Mouse (Mus musculus): ENCODE measurements around the gene Map1b.
A peak's percentile ranks its signal among the peaks of the same experiment; 100 is the strongest.

The Map1b gene

DNA sequence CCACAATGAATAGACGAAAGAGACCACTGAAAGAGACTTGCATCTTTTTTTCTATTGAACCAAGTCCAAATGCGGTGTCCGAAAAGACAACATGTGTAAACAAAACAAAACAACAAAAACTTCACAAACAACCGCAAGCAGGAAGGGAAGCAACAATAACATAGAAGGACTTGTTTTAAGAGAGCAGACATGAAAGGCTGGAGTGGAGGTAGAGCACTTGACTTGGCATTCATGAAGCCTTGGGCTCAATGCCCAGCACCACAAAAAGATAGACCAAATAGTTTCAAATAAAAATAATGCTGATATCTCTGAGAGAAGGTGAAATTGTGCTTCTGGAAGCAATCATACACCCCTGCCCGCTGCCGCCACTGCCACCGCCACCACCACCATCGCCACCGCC is 30.5 kb downstream of the Map1b start:
- no peak for DNase-seq

DNA sequence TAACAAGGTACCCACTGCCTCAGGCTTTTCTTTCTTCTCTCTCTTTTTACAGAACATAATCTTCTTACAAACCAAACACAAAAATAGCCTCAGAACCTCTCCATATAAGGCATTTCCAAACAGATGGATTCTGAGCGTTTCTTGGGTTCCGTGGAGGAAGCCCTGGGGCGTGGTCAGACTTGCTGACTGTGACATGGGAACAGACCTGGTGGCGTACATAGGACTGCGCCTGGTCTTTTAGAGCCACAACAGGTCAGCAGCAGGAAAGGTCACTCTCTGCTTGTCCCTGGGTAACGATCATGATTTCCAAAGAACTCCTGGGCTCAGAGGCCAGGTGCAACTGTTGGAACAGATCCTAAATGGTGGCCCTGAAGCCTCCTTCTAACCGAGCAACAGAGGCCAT is 31.0 kb downstream of the Map1b start:
- DNase-seq, result no peak

DNA sequence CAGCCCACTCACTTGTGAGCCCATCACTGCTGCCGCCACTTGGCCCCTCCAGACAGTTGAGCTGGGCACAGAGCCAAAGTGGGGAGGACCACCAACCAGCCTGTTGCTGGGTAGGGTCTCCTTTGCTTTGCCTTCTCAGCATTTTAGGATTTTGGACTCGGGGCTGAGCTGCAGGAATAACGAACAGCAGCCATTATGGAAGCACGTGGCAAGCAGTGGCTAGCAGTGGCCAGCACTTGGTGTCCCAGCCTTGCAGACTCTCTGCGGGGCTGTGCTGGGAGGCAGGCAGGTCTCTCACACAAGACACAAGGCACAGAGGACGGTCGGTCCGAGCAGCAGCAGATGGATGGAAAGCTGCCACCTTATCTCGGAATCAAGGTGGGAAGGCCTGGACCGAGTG is 31.4 kb downstream of the Map1b start:
- DNase-seq, result no peak

DNA sequence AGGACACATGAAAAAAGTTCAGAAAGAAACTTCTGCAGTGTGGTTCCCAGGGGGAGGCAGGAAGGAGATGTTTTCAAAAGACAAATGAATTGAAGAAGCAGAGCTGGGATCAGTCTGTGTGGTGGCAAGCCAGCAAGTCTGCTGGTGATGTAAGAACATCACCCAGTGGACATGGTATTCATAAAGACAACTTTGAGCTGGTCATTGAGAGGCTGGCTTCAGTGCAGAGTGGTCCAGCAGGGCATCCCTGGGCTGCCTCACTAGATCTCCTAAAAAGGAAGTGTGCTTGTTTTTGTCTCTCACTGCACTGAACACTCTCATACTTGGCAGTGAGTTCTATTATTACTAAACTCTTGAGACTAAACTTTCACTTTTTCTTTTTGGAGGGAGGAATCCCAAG is 32.9 kb downstream of the Map1b start:
- DNase-seq, result no peak

DNA sequence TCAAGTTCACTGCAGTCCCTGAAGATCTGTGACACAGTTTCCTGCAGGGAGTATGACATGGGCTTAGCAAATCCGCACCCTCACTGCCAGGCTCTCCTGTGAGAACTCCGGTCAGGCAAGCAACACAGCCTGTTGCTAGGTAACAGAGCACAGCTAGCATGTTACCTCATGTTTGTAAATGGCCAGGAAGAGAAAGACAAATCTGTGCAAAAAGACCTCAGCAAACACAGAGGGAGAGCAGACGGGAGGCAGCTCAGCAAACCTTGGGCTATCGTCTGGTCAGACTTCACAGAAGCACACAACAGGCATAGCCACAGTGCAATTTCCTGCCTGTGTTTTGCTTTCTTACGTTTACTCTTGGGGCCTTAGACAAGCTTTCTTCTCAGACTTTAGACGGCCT is 40.9 kb downstream of the Map1b start:
- DNase-seq, result peak; percentile 21 to 54

DNA sequence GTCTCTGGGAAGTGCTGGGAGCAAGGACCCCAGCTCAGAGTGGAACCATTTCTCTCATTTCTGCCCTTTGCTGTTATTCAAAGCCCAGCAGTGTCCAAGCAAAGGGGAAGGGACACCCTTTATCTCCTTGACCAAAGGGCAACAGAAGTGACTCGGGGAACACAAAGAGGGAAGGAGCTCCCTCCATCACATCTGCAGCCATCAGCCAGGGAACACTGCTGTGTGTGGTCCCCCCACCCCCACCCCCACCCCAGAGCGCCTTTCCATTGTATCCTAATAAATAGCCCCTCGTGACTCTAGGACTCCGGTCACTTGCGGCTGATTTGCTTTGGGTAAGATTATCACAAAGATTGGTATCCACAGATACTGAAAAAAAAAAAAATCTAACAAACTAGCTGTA is 41.3 kb downstream of the Map1b start:
- no peak for DNase-seq

DNA sequence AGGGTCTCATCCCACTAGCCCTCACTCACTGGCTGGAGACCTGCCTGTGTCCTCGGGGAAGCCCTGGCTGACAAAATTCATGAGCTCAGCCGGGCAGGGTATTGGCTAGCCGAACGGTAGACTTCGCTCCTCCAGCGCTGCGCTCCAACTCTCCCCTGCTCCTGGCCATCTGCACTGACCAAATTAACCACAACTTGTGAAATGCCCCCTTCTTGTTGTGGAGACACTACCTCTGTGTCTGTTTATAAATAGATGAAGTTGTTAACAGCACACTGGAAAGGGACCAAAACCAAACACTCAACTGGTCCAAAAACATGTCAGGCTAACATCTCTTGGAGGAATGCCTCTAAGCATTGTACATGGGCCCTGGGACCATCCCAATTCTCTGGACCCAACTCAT is 42.2 kb downstream of the Map1b start:
- no peak for DNase-seq

DNA sequence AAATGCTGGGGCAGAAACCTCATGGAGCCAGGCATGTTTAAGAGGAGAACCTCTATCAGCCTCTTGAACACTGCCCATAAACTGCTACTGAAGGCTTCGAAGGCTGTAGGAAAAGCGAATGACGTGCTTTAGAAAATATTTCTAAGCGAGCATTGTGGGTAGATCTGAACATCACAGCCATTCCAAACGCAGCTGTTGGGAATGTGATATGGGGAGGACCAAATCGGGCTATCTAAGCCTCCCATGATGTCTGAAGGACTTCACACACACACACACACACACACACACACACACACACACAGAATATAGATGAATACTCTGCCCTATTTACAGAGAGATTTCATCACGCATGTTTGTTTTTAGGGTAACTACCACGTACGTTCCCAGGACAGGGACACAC is 44.3 kb downstream of the Map1b start:
- no peak for DNase-seq

DNA sequence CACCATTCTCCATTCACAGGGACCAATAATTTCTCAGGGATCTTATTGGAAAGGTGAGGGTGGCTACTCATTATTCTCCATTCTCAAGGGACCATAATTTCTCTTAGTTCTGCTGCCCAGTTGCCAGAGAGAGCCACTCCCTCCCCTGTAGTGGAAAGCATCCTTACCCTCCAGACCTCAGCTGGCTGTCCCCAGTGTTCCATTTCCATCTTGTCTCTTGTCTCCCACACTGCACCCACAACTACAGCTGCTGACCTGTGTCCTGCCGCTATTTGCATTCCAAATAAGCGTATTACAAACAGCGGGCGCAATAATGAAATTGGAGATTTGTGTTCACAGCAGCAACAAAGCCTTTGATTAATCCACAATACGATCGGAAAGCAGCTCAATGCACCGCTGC is 46.3 kb downstream of the Map1b start:
- DNase-seq, result no peak

DNA sequence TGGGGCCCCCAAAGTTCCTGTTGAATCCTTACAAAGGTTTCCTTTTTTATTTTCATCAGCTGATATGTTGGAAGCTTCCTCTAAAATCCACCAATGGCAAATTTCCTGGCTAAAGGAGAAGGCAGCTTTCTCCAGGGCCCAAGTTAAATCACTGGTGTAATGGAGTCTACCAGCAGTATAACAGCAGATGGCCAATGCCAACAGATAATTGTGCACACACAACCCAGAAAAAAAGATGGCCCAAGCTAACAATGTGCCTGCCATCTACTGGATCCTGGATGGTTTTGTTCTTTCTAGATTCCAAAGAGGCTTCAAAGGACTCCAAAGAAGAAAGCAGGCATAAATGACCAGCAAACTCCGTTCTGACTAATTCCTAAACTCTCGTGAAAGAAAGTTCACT is 48.1 kb downstream of the Map1b start:
- no peak for DNase-seq

DNA sequence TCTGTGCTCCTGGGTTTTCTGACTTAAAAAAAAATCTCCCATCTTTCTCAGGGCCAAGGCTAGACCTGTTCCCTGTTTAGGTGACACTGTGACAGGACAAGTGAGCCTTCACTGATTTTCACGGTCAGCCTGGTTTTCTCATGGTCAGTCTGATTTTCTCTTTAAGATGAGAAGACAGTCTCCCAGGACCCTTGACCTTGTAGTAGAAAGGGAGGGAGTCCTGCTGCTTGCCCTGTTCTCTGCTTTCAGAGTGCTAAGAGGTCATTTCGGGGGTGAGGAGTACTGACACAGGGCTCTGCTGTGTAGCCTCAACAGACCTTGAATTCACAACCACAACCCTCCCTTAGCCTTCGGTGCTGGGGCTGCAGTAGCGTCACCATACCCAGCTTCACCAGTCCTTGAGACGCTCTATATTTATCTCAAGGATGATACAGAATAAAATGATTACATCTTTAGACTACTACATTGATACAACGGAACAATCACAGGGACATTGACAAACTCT is 49.5 kb downstream of the Map1b start:
- DNase-seq, result no peak

DNA sequence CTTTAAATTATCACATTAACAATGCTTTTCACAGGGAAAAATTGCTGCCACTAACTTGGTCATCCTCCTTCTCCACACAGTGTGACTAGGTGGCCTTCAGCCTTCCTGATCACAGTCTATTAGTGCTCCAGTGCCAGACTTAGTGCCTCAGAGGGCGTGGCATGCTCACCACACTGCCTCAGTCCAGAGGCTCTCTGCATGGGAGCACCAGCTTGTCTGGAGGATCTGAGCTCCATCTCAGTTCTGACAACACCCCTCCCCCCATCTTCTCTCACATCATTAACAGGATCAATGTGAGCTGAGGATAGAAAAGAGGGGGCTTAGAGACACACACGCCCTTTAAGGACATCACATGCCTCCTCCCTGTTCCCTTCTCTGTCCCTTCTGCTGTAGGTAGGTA is 50.3 kb downstream of the Map1b start:
- no peak for DNase-seq

DNA sequence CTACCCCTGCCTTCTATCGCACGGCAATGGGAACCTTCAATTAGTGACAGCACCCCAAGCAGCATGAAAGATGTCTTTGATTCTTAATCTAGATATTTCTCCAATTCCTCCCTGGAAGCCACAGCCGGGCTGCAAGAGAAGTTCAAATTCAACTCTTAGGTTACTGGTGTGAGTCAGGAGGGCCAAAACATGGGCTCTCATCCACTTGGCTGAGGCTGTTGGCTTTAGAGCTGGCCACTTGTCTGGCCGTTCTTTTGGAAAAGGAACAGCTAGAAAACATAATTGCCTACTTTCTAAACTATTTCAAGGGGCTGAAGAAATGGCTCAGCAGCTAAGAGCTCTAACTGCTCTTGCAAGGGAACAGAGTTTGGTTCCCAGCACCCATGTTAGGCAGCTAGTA is 51.8 kb downstream of the Map1b start:
- no peak for DNase-seq

DNA sequence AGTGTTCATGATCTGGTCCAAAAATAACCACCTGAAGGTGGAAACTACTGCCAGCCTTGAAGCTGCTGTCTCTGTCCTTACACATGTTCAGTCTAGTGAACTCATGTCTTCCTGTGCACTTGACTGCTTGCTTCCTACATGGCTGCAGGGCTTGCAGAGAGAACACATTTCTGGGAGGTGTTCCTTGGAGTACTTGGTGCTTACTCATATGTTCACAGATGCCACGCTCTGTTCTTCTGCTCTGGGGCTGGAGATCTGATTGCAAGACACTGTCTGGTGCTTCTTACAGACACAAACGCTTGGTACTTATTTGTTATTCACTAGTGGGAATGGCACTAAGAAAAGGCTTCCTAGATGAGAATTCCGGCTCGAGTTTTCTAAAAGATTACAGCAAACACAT is 54.5 kb downstream of the Map1b start:
- DNase-seq, result no peak

DNA sequence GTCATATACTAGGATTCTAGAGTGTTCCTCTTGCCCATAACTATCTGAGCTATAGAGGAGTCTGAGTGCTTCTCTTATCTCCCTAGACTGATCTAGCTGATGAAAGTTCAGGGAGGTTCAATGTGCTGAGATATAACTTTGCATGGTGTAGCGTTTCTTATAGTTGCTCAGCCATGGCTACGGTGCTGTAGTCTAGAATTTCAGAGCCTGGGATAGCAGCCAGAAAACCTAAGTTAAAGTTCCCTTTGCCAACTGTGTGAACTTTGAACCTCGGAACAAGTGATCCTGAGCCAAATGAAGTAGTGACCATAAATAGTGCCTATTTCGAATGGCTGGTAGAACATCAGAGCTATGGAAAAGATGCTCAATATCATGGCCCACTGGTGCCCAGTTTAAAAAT is 56.7 kb downstream of the Map1b start:
- no peak for DNase-seq

DNA sequence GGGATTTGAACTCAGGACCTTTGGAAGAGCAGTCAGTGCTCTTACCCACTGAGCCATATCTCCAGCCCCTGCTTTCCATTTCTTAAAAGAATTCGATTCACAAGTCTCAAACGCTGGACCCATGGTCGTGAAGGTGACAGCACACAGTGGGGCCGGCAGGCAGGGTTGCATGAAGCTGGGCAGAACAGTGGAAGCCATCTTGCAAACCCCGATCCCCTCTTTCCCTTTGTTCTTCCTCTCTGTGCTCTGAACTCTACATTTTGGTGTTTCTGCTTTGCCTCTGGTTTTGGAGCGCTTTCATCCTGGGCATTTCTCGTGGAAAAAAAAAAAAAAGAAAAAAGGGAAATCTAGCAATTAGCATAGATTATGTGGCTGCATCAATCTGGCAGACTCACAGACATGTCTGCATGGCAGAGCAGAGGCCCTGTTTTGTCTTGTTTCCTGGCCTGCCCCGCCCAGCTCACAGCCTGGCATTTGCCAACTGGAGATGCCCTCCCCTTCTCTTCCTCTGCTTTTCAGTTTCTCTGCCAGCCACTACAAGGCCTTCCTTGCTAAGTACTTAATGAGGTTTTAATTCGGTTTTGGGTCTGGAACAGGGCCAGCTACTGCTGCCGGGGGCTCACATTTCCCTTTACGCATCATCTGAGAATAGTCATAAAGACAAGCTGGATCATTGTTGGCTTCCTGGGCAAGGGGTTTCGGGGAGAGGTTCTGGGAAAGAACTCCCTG is 57.5 kb downstream of the Map1b start:
- peak in 1 of 2 experiments; percentile 12 for DNase-seq

DNA sequence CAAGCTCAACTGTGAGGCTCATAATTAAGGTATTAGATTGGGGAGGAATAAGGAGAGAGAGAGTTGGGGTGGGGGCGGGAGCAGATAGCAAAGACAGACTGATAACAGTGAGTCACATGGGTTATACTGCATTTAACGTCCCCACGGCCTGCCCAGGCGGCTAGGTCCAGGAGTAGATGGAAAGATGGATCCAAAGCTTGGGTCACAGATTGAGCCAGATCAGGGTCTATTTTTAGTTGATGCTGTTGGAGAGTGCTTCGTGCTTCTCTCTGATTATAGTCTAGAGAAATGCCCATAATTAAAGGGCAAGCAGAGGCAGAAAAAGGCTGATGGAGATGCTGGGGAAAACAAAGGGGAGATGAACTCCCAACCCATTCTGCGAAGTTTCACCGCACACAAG is 61.4 kb downstream of the Map1b start:
- DNase-seq, result no peak

DNA sequence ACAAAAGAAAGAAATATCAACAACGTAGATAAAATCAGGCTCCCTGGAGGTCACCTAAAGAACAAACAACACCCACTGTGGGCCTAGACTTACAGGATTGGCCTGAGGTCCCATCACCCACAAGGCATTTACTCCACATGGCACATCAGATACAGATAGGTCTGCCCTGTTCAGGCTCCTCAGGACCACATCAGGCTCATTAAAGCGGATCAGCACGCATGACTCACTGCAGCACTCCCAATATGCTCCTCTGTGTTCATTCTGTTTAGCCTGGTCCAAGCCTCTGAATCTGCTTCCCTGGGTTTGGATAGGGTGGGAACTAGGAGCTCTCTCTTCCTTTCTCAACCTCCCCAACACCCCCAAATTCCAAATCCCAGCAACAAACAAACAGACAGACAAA is 63.9 kb downstream of the Map1b start:
- no peak for DNase-seq

DNA sequence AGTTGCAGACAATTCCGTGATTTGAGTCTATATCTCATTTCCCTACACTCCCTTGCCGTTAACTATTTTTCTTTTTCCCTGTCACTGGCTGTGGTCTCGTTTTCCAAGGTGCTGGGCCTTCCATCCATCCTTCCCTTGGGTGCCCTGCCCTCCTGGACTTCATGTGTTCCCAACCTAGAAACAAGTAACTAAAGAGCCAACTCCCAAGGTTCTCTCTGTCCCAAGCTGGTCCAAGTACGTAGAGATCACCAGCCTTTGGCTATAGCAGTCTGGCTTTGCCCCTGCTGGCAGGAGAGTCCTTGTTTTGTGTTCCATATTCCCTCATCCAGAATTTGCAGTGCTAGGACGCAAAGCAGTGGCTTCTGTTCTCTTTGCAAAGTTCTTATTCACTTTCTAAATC is 65.1 kb downstream of the Map1b start:
- DNase-seq, result no peak

DNA sequence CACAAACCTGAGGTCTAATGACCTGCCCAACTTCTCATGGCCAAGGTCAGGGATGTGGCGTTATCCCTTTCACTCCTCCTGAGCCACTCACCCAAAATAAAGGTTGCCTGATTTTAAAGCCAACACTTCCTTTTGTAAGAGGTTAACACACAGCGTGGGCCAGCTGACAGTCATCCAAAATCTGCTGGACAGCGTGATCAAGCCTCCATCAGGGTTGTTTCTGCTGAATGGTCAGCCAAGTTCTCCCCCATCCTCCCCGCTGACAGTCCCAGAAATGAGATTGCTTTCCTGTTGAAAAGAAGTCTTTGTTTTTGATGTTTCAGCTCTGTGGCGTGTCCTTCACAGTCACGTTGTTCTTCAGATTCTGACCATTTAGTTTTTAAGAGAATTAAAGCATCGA is 65.6 kb downstream of the Map1b start:
- no peak for DNase-seq

DNA sequence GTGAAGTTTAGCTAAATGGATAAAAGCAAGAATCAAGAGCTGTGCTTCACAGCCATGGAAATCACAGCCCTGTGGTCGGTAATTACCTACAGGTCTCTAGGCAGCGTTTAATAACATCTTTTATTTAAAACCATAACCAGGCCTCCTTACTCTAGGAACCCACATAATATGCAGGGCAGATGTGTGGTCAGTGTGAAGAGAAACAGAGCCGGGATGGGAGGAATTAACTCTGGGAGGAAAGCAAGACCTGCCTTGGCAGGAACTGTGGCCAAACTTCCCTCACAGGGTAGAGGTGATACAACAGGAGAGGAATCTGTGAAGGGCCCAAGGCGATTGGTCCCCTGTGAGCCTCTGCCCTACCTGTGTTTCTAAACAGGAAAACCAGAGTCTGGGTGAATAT is 66.8 kb downstream of the Map1b start:
- no peak for DNase-seq

DNA sequence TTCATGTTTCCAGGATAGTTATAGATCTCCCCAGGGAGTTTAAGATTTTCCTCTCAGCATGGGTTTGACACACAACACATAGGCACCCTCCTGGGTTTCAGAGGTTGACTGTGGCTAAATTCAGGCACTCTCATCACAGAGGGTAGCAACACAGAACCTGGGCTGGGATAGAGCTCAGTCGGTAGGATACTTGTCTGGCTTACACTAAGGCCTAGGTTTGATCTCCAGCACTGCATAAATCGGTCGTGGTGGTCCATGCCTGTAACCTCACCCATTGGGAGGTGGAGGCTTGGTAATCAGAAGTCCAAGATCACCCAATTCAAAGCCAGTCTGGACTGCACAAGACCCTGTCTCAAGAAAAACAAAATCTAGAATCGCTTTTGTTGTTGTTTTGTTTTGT is 68.1 kb downstream of the Map1b start:
- DNase-seq, result no peak

DNA sequence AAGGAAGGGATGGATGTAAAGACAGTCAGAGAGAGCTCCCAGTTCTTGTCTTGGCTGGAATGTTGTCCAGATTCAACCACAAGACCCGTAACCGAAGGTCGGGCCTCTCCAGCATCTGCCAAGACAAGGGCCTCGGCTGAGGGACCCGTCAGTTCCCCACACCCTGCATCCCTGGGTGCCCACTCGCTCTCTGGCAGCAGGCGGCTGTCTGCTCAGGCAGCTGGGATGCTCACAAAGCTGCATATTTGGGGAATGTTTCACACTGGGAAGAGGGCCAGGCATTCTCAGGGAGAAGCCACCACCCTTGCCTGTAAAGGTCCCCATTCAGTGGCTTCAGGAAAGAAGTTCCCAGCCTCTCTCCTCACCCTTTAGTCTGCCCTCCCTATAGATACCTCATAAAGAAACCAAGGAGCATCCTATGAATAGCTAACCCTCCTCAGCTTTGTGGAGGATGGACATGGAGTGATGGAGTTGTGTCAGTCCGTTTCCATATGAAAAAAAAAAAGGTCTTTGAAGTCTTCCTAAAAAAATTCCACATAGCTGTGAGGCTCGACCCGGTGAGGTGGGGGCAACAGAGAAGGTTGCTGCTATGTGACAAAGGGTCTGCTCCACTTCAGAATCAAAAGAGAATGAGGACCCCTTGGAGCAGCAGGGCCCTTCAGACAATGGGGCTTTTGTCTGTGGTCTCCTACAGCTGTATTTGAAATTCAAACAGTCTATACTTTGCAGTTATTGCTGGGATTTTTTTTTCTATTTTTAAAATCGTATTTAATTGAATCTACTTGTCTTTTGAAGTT is 68.7 kb downstream of the Map1b start:
- DNase-seq, result no peak

DNA sequence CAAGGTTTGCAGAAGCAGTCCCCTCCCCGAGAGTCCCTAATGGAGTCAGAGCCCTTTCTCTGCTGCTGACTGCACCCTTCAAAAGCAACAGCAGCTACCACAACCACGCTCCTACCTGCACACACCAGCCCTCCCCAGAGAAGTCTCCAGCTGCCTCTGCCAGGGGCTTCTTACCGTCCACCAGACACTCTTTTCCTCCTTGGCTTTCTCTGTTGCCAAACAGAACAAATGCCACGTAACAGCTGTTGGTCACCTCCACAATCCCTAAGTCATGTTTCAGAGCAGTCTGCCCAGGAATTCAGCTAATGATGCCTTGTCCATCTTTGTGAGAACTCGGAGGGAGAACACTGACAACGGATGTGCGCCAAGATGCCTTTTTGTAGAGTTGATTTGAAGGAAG is 69.3 kb downstream of the Map1b start:
- DNase-seq, result no peak

DNA sequence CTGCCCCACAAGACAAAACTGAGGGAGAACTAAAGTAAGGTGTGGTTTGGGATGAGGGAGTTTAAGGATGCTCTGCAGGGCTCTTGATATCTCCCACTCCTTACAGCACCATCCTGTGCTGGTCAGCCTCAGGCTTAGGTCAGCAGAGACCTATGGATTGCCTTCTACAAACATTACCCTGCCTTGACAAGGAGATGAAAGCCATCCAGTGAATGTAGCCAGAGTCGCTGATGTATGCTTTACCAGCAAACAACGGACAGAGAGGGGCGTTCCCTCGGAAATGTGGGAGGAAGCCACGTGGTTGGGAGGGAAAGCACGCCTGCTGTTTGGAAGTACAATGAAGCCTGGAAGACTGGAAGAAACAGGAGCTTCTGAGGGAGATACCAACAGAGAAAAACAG is 71.5 kb downstream of the Map1b start:
- DNase-seq, result peak in 1 of 2 experiments; percentile 32

All from lung, adult 18-20 months (tissue).